14 mouse cellular contexts compared by ENCODE assay signal in the genomic region with DNA sequence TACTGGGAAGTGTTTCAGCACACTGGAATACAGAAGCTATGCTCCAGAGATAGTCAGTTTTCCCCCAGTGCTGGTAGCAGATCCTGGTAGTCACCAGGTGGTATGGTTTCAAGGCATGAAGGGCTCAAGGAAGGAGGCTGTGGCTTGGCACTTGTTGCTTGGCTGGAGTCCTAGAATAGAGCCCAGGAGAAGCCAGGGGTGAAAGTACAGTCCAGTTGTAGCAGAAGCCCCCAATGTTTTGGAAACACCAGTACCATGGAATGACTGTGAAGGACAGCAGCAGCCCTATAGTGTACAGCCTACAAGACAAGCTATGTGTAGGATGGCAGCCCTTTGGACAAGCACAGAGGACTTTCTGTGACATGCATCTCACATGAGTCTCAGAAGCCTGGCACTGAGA.
"Had no signal": no experiment of that assay in that cellular context is flagged by ENCODE, and none has a peak within 500 bp of the region (broad histone marks: within the 10 kb centered on the region; RNA-seq: fewer than 3 reads in every experiment).

No protein-coding gene starts in this region.

- H3K27ac ChIP-seq: left cerebral cortex, adult 2 months; limb, embryonic 10.5 days; lung, embryonic 15.5 days; macrophage; midbrain, embryonic 15.5 days; neural tube, embryonic 12.5 days had no signal

- ATAC-seq: liver, postnatal 0 days; midbrain, embryonic 15.5 days had no signal

- H3K4me2 ChIP-seq: lung, embryonic 15.5 days; midbrain, embryonic 11.5 days; midbrain, embryonic 15.5 days; neural tube, embryonic 12.5 days had no signal

- H3K9ac ChIP-seq: liver, embryonic 13.5 days; liver, postnatal 0 days; lung, embryonic 15.5 days; midbrain, embryonic 15.5 days; neural tube, embryonic 12.5 days had no signal

- H3K9me3 ChIP-seq: limb, embryonic 10.5 days; liver, embryonic 13.5 days; lung, embryonic 15.5 days; megakaryocyte, embryonic 14.5 days; midbrain, embryonic 15.5 days; neural tube, embryonic 12.5 days had no signal

- DNase-seq: liver, embryonic 13.5 days; liver, postnatal 0 days; lung, postnatal 14 days; spleen, adult 18-20 months; thymus, adult 18-20 months; thymus, postnatal 36 days had no signal

- H3K27me3 ChIP-seq: liver, embryonic 13.5 days; lung, embryonic 15.5 days; megakaryocyte, embryonic 14.5 days; midbrain, embryonic 15.5 days; neural tube, embryonic 12.5 days had no signal

- H3K4me3 ChIP-seq: left cerebral cortex, adult 2 months; limb, embryonic 10.5 days; lung, embryonic 15.5 days; megakaryocyte, embryonic 14.5 days; midbrain, embryonic 15.5 days; neural tube, embryonic 12.5 days had no signal

- H3K36me3 ChIP-seq: limb, embryonic 10.5 days; liver, embryonic 13.5 days; lung, embryonic 15.5 days; midbrain, embryonic 15.5 days; neural tube, embryonic 12.5 days had no signal
